Mouse (Mus musculus) midbrain, embryonic 12.5 days (tissue): Measurements from ENCODE around the gene Tbc1d15. TPM values are rescaled to one million over a fixed set of nuclear protein-coding genes. Genes with fewer than 3 reads are reported as not detected.

Experiments used
- ATAC-seq: fragments of 200-750 bp; cut with Nextera tagmentation; 2 replicates; pipeline ENCODE4 v1.8.0; 2017; ENCODE audit warnings: low read depth, moderate TSS enrichment, moderate library complexity; ENCODE audit not compliant: low FRiP score
- H3K27ac ChIP-seq: fragments of 300-500 bp; sonication (generic); replicated peaks from 2 replicates; pipeline ENCODE4 v1.5.1; 2016; ENCODE audit warnings: mild to moderate bottlenecking
- H3K27me3 ChIP-seq: fragments of 300-500 bp; sonication (generic); 2 replicates; pipeline ENCODE4 v1.6.1; 2016; ENCODE audit warnings: mild to moderate bottlenecking
- H3K36me3 ChIP-seq: fragments of 300-500 bp; sonication (generic); 2 replicates; pipeline ENCODE4 v1.6.1; 2016
- H3K4me1 ChIP-seq: fragments of 300-500 bp; sonication (generic); 2 replicates; pipeline ENCODE4 v1.6.1; 2016
- H3K4me2 ChIP-seq: fragments of 300-500 bp; sonication (generic); replicated peaks from 2 replicates; pipeline ENCODE4 v1.6.1; 2016; ENCODE audit warnings: mild to moderate bottlenecking, moderate library complexity
- H3K4me3 ChIP-seq: fragments of 300-500 bp; sonication (generic); 2 replicates; pipeline ENCODE4 v1.5.1; 2016; ENCODE audit warnings: mild to moderate bottlenecking
- H3K9ac ChIP-seq: fragments of 300-500 bp; sonication (generic); replicated peaks from 2 replicates; pipeline ENCODE4 v1.6.1; 2016; ENCODE audit warnings: mild to moderate bottlenecking, moderate library complexity
- H3K9me3 ChIP-seq: fragments of 300-500 bp; sonication (generic); 2 replicates; pipeline ENCODE4 v1.6.1; 2016; ENCODE audit warnings: mild to moderate bottlenecking
- WGBS: fragments of 180-500 bp; shearing (Covaris S2); methylation state at CpG from one replicate; pipeline ENCODE4 v1.1.7; 2016; 5-methylcytosine and 5-hydroxymethylcytosine counted together
- polyA plus RNA-seq: library from polyadenylated mRNA; unstranded; fragments of >200 nt; fragmentation: Nextera tagmentation; extraction: Ambion mirVana; gene quantifications from 2 replicates; pipeline ENCODE4 v1.2.1, GENCODE M21; 2016

The Tbc1d15 gene
- polyA plus RNA-seq: 42.2 and 45.1 TPM in 2 replicates

DNA sequence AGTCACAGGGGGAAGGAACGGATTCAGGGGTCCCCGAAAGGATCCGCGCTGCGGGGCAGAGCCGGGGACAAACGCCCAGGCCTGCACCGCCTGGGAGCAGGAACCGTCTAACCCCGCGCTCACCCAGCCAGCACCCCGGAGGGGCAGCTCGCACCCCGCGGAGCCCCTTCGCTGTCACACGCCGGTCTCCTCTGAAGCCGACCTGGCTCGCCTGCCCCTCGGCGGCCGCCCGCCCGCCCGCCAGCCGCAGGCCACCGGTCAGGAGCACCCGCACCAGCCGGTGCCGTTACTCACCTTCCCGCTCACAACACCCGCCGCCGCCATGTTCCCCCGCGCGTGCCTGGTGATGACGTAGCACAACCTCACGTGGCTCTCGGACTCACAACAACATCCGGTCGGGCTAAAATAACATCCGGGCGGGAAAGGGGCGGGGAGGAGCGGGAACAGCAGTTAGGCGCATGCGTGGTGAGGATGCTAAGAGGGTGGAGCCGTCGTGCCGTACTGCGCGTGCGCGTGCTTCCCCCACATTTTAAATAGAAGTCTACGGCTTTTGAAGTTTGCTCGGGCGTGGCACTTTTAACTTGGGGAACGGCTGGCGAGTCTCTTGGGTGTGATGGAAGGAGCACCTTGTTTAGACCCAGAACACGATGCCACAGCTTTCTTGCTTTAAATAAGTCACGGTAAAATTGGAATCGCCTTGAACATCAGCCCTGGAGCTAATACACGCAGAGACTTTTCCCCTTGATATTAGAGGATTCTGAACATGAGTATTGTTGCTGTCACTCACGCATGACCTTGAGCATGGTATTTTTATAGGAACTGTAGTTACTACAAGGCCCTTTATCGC lies at the start of gene Tbc1d15:
Gene Tbc1d15, minus strand, starts transcription at position 380 of the 847 bp plus-strand sequence.
- H3K27me3 ChIP-seq: no peaks in the 10 kb centered on the region
- H3K9ac ChIP-seq: peak within 1 kb of the TSS; percentile 76
- no peak within 1 kb of the TSS for H3K27ac ChIP-seq
- peak within 1 kb of the TSS; percentile 96 for H3K4me3 ChIP-seq
- under 1% methylated on average over 67 of the region's 67 CpGs for WGBS
- peaks cover 14% of the 10 kb centered on the region for H3K4me1 ChIP-seq
- ATAC-seq: peak; percentile 98
- no peaks in the 10 kb centered on the region for H3K9me3 ChIP-seq
- peak within 1 kb of the TSS; percentile 77 for H3K4me2 ChIP-seq
- H3K36me3 ChIP-seq: no peaks in the 10 kb centered on the region

GRCm38 (mm10) chr10:115298683-115299082 lies 47.4 kb upstream of the Tbc1d15 start:
- H3K4me2 ChIP-seq: no peak overlapping the region
- ATAC-seq: no peak
- H3K36me3 ChIP-seq: peaks cover 54% of the 10 kb centered on the region
- WGBS: 96% methylated on average over 4 of the region's 4 CpGs
- H3K4me1 ChIP-seq: no peaks in the 10 kb centered on the region
- H3K9me3 ChIP-seq: no peaks in the 10 kb centered on the region
- H3K27me3 ChIP-seq: no peaks in the 10 kb centered on the region
- H3K9ac ChIP-seq: no peak overlapping the region
- no peak overlapping the region for H3K27ac ChIP-seq
- no peak overlapping the region for H3K4me3 ChIP-seq

DNA sequence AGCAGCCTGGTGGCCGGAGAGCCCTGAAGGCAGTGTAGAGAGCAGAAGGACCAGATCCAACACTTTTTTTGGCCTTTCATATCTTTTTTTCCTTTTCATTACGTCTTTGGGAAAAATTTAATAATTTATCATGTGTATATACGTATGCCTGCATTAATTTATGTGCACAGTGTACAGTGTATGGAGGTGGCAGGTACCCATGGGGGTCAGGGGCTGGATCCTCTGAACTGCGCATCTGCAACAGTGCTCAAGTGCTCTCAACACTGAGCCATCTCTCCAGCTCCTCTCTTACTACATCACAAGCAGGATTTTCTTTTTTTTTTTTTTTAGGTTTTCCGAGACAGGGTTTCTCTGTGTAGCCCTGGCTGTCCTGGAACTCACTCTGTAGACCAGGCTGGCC lies 46.3 kb upstream of the Tbc1d15 start:
- Histone ChIP-seq H3K27me3 (no peaks in the 10 kb centered on the region), H3K9ac (no peak overlapping the region), H3K4me2 (no peak overlapping the region), H3K9me3 (no peaks in the 10 kb centered on the region), H3K36me3 (peaks cover 63% of the 10 kb centered on the region), H3K27ac (no peak overlapping the region), H3K4me1 (no peaks in the 10 kb centered on the region), H3K4me3 (no peak overlapping the region)
- WGBS: 98% methylated on average over 5 of the region's 5 CpGs
- ATAC-seq: peak; percentile 60; the same call in 1 of the 2 replicates

- Histone ChIP-seq H3K9me3 (no peaks in the 10 kb centered on the region), H3K4me3 (no peak overlapping the region), H3K4me1 (no peaks in the 10 kb centered on the region), H3K9ac (no peak overlapping the region), H3K27me3 (no peaks in the 10 kb centered on the region), H3K4me2 (no peak overlapping the region), H3K27ac (no peak overlapping the region), H3K36me3 (peaks cover 71% of the 10 kb centered on the region)
- ATAC-seq: 0 out of 2 replicates have a peak, but pooled peaks have one; percentile 24
- WGBS: 85% methylated on average over 9 of the region's 9 CpGs
Measured at GRCm38 (mm10) chr10:115296401-115296935, 45.2 kb upstream of the Tbc1d15 start.

GRCm38 (mm10) chr10:115295162-115295561 lies 43.9 kb upstream of the Tbc1d15 start:
- 95% methylated on average over 3 of the region's 3 CpGs for WGBS
- Histone ChIP-seq H3K4me3 (no peak overlapping the region), H3K36me3 (peaks cover 67% of the 10 kb centered on the region), H3K9ac (no peak overlapping the region), H3K27ac (no peak overlapping the region), H3K27me3 (no peaks in the 10 kb centered on the region), H3K9me3 (no peaks in the 10 kb centered on the region), H3K4me2 (no peak overlapping the region), H3K4me1 (no peaks in the 10 kb centered on the region)
- ATAC-seq: no peak

DNA sequence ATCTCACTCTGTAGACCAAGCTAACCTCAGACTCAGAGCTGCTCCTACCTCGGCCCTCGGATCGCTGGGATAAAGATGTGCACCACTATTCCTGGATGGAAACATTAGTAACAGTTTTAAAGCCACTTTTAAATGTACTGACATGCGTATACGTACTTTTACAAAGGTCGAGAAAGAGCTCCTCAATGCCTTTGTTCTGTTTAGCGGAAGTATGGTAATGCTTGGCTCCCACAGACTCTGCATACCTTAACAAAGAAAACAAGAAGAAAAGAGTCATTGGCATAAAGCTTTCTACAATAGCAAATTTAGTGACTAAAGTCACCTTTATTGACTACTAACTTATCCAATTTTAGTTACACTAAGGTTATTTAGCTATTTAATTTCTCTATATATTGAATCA lies 43.4 kb upstream of the Tbc1d15 start:
- H3K9me3 ChIP-seq: no peaks in the 10 kb centered on the region
- peaks cover 67% of the 10 kb centered on the region for H3K36me3 ChIP-seq
- H3K27ac ChIP-seq: no peak overlapping the region
- no peaks in the 10 kb centered on the region for H3K27me3 ChIP-seq
- no peak for ATAC-seq
- H3K4me2 ChIP-seq: no peak overlapping the region
- no peak overlapping the region for H3K9ac ChIP-seq
- no peaks in the 10 kb centered on the region for H3K4me1 ChIP-seq
- WGBS: 89% methylated on average over 7 of the region's 7 CpGs
- no peak overlapping the region for H3K4me3 ChIP-seq

DNA sequence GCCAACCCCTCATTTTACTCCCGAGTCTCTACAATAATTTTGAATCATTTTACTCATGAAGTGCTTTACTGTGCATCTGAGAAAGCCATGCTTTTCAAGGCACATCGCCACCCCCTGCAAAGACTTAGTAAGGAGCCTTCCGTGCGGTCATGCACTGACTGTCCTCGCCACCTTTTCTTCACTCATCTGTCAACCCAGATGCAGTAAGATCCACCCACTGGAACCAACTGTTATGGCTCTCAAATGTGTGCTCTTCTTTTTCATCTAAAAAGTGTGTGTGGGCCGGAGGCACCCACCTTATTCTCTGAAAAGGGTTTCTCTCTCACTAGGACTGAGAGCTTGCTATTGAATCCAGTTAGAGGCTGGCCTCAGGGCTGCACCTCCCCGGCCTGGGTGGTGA lies 42.7 kb upstream of the Tbc1d15 start:
- no peak overlapping the region for H3K27ac ChIP-seq
- H3K9me3 ChIP-seq: no peaks in the 10 kb centered on the region
- H3K36me3 ChIP-seq: peaks cover 65% of the 10 kb centered on the region
- WGBS: 93% methylated on average over 7 of the region's 7 CpGs
- H3K27me3 ChIP-seq: no peaks in the 10 kb centered on the region
- H3K4me1 ChIP-seq: no peaks in the 10 kb centered on the region
- ATAC-seq: no peak
- no peak overlapping the region for H3K9ac ChIP-seq
- H3K4me3 ChIP-seq: no peak overlapping the region
- no peak overlapping the region for H3K4me2 ChIP-seq

DNA sequence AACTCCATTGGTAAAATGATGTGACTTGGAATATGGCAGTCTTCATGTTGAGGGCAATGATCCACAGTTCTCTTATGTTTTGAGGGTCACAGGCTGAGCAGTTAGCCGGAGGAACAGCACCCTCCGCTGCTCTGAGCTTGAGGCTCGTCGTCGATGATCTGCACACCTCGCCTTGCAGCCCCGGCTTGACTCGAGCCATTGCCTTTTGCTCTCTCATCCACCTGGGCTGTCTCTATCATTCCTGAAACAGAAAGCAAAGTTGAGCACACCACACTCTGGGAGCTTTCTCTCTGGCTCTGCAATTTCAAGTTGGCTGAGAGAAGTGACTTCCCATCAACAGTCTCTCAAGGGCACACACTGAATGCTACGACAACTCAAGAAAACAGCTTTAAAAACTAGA lies 39.4 kb upstream of the Tbc1d15 start:
- H3K36me3 ChIP-seq: peaks cover 72% of the 10 kb centered on the region
- H3K4me2 ChIP-seq: no peak overlapping the region
- WGBS: 97% methylated on average over 9 of the region's 9 CpGs
- no peaks in the 10 kb centered on the region for H3K27me3 ChIP-seq
- H3K9me3 ChIP-seq: no peaks in the 10 kb centered on the region
- H3K9ac ChIP-seq: no peak overlapping the region
- H3K4me3 ChIP-seq: no peak overlapping the region
- no peak overlapping the region for H3K27ac ChIP-seq
- H3K4me1 ChIP-seq: no peaks in the 10 kb centered on the region
- no peak for ATAC-seq

- peaks cover 63% of the 10 kb centered on the region for H3K36me3 ChIP-seq
- no peak overlapping the region for H3K4me2 ChIP-seq
- no peaks in the 10 kb centered on the region for H3K9me3 ChIP-seq
- no peak overlapping the region for H3K27ac ChIP-seq
- ATAC-seq: no peak
- WGBS: 93% methylated on average over 8 of the region's 8 CpGs
- H3K4me1 ChIP-seq: no peaks in the 10 kb centered on the region
- H3K27me3 ChIP-seq: no peaks in the 10 kb centered on the region
- no peak overlapping the region for H3K4me3 ChIP-seq
- H3K9ac ChIP-seq: no peak overlapping the region
Measured at GRCm38 (mm10) chr10:115288856-115289255, 37.6 kb upstream of the Tbc1d15 start.

DNA sequence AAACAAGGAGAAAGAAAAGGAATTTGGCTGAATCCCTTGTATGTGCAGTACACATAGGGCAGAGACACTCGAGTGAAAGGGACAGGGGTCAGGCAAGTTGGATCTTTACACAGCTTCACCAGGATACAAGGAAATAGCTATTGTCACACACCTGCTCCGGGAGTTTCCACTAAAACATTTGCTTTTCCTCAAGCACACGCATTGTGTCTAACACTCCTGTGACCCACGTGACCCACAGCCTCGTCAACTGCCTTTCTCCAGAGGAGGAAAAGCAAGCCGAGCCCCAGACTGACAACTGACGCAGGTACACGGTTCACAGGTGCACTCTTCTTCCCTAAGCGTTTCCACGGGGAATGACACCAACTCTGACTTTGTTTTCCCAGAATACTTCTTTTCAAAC lies 32.9 kb upstream of the Tbc1d15 start:
- Histone ChIP-seq H3K4me3 (no peak overlapping the region), H3K9me3 (no peaks in the 10 kb centered on the region), H3K27ac (no peak overlapping the region), H3K4me2 (no peak overlapping the region), H3K27me3 (no peaks in the 10 kb centered on the region), H3K36me3 (peaks cover 22% of the 10 kb centered on the region), H3K9ac (no peak overlapping the region), H3K4me1 (no peaks in the 10 kb centered on the region)
- ATAC-seq: no peak
- 86% methylated on average over 10 of the region's 10 CpGs for WGBS

GRCm38 (mm10) chr10:115281381-115281780 lies 30.1 kb upstream of the Tbc1d15 start:
- H3K27me3 ChIP-seq: no peaks in the 10 kb centered on the region
- WGBS: 96% methylated on average over 10 of the region's 10 CpGs
- H3K4me3 ChIP-seq: no peak overlapping the region
- H3K36me3 ChIP-seq: peaks cover 2% of the 10 kb centered on the region
- H3K9me3 ChIP-seq: no peaks in the 10 kb centered on the region
- H3K9ac ChIP-seq: no peak overlapping the region
- no peak overlapping the region for H3K4me2 ChIP-seq
- H3K27ac ChIP-seq: no peak overlapping the region
- ATAC-seq: no peak
- H3K4me1 ChIP-seq: no peaks in the 10 kb centered on the region

DNA sequence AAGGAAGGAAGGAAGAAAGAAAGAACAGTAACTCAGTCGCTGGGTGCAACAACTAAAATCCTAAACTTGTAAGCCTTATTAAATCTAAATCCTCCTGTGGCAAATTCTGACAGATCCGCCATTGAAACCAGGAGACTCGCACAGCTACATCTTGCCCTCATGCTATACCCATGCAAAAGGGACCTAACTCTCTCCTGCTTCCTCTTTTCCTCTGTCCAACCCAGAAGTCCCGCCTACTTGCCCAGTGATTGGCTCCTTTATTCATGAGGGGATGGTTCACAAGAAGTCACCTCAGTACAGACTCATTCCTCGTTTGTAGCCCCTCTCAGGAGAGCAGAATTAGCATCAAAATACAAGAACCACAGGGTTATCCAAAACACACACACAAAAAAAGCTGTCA lies 20.4 kb upstream of the Tbc1d15 start:
- Histone ChIP-seq H3K9me3 (no peaks in the 10 kb centered on the region), H3K4me2 (no peak overlapping the region), H3K4me3 (no peak overlapping the region), H3K27me3 (no peaks in the 10 kb centered on the region), H3K9ac (no peak overlapping the region), H3K4me1 (no peaks in the 10 kb centered on the region), H3K27ac (no peak overlapping the region), H3K36me3 (no peaks in the 10 kb centered on the region)
- no peak for ATAC-seq
- WGBS: 56% methylated on average over 5 of the region's 5 CpGs
